Mouse (Mus musculus): ENCODE results near the gene Gins3. TPM values are rescaled to one million over a fixed set of nuclear protein-coding genes. Genes with fewer than 3 reads are reported as not detected.

Gins3 gene
- polyA plus RNA-seq (2015; fragmentation: Nextera tagmentation; extraction: Ambion mirVana): 2.5 and 2.8 TPM in 2 replicates

GRCm38 (mm10) chr8:95633262-95634062 lies at the start of gene Gins3:
Gene Gins3 (plus strand): TSS chr8:95633453.

DNA sequence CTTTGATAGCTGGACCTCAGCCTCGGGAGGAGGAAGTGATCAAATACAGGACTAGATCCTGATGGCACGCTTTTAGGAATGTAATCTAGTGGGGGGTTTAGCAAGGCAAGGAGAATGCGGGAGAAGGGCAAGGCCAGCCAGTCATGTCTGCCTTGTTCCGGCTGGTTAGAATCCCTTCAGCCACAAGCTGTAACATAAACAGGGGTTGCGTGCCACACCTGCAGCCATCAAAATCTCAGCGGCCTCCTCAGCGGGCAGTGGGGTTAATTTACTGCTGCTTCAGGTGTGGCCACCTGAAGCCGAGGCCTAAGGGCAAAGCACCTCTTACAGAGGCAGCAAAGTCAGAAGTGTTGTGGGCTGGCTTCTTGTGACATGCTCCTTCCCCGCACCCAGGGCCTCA lies 43.4 kb downstream of the Gins3 start, which contains the start of gene Ndrg4:
Ndrg4 (plus strand) TSS at position 350 of the 400 bp plus-strand sequence.

Other genes starting within 250 kb of the Gins3 start
- gene Cfap20, start 198.6 kb upstream of the Gins3 start, polyA plus RNA-seq (2015; fragmentation: Nextera tagmentation; extraction: Ambion mirVana): 54.0 and 62.0 TPM in 2 replicates
- gene Csnk2a2, start 143.4 kb upstream of the Gins3 start, polyA plus RNA-seq (2015; fragmentation: Nextera tagmentation; extraction: Ambion mirVana): 5.3 and 6.2 TPM in 2 replicates
- gene Ccdc113, start 99.4 kb upstream of the Gins3 start, polyA plus RNA-seq (2015; fragmentation: Nextera tagmentation; extraction: Ambion mirVana): 0.67 and 1.0 TPM in 2 replicates
- gene Prss54, start 57.1 kb upstream of the Gins3 start, polyA plus RNA-seq (2015; fragmentation: Nextera tagmentation; extraction: Ambion mirVana): not detected in 2 replicates
- gene Ndrg4, start 43.5 kb downstream of the Gins3 start, polyA plus RNA-seq (2015; fragmentation: Nextera tagmentation; extraction: Ambion mirVana): 10.4 and 12.7 TPM in 2 replicates
- 5.3 and 7.7 TPM in 2 replicates for gene Setd6, start 82.4 kb downstream of the Gins3 start, polyA plus RNA-seq (2015; fragmentation: Nextera tagmentation; extraction: Ambion mirVana)
- gene Cnot1, start 174.0 kb downstream of the Gins3 start, polyA plus RNA-seq (2015; fragmentation: Nextera tagmentation; extraction: Ambion mirVana): 12.1 and 18.3 TPM in 2 replicates
- gene Sap18b, start 191.9 kb downstream of the Gins3 start, polyA plus RNA-seq (2015; fragmentation: Nextera tagmentation; extraction: Ambion mirVana): 253 and 295 TPM in 2 replicates
- 6.1 and 6.5 TPM in 2 replicates for gene Slc38a7, start 220.1 kb downstream of the Gins3 start, polyA plus RNA-seq (2015; fragmentation: Nextera tagmentation; extraction: Ambion mirVana)

Data from skeletal muscle tissue, postnatal 0 days (tissue).